Mouse (Mus musculus): ENCODE results near the gene Odf3l2. TPM values are rescaled to one million over a fixed set of nuclear protein-coding genes. Genes with fewer than 3 reads are reported as not detected.

The Odf3l2 gene
- total RNA-seq, 2 experiments from 2014 or later = not detected

GRCm38 (mm10) chr10:79671396-79672087, 26.0 kb upstream of the Odf3l2 start:
- no peak for DNase-seq
- intact Hi-C loops (cut with DNase I) = no loop called here

DNA sequence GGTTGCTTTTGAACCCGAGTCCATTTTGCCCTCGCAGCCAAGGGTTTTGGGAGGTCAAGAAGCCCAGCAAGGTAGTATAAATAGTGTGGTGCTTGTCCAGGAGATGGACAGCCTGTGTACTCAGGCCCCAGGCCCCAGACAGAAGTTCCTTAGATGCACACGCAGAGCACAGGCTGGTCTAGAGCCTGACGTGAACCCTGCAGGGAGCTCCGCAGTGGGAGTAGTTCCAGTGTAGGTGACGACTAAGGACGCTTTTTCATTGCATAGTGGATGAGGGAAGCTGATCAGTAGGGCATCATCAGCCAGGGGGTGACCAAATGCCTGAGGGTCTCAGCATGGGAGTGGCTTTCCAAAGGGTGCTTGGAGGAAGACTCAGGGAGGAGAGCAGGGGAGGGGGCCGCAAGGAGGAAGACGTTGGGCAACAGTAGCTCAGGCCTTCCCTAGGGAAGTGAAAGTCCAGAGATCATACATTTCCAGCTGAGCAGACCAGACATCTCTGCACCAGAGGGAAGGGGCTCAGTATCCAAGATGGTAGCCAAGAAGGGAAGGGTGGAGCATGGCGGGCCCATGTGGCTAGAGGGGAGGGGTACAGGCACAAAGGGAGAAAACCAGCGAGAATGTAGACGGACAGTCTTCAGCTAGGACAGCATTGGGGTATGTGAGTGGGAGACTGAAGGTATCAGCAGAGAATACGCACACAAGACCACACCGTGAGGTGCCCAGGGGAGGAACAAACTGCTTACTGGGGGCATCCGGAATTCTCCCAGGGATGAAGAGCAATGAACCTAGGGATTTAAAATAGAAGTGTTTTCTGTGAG, 24.7 kb upstream of the Odf3l2 start:
- DNase-seq = no peak
- intact Hi-C loops (cut with DNase I) = no loop called here

- intact Hi-C loops (cut with DNase I) = no loop called here
- DNase-seq = peak; percentile 75 to 80
These were observed 24.1 kb upstream of the Odf3l2 start for GRCm38 (mm10) chr10:79669576-79670057.

GRCm38 (mm10) chr10:79668771-79669575, 23.4 kb upstream of the Odf3l2 start, which contains the start of gene Tpgs1:
Gene Tpgs1 (plus strand): TSS chr10:79669369.
- intact Hi-C loops (cut with DNase I) = loop anchor here (1.0 kb wide), 1 partner anchor 74 kb away; no protein-coding TSS in a partner anchor
- peak; percentile 88 to 92 for DNase-seq

DNA sequence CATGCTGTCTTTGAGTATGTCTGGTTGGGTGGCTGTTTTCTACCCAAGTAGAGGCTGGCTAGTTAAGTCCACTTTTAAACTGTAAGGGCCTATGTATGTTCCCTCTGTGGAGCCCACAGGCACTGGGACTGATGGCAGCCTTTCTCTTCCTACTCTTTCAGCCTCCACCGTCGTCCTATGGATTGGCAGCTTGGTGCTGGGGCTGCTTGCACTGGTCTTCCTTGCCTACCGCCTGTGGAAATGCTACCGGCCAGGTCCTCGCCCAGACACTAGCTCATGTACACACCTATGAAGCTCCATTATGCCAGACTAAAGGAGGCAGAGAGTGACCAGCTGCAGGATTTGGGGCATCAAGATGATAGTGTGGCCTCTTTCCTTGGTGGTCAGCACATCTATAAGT, 22.5 kb upstream of the Odf3l2 start:
- intact Hi-C loops (cut with DNase I) = loop anchor here (1.0 kb wide), 1 partner anchor 73 kb away; no protein-coding TSS in a partner anchor
- no peak for DNase-seq

DNA sequence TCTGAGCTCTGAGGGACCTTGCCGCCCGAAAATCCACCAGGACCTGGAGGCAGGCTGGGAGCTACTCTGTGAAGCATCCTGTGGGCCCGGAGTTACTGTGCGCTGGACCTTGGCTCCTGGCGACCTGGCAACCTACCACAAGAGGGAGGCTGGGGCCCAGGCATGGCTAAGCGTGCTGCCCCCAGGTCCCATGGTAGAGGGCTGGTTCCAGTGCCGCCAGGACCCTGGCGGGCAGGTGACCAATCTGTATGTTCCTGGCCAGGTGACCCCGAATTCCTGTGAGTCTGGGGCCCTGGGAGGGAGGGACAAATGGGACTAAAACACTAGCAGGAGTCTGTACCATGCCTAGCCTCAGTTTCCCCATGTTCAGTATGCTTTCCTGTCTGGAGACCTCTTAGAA, 21.0 kb upstream of the Odf3l2 start:
- DNase-seq = no peak
- intact Hi-C loops (cut with DNase I) = no loop called here

DNA sequence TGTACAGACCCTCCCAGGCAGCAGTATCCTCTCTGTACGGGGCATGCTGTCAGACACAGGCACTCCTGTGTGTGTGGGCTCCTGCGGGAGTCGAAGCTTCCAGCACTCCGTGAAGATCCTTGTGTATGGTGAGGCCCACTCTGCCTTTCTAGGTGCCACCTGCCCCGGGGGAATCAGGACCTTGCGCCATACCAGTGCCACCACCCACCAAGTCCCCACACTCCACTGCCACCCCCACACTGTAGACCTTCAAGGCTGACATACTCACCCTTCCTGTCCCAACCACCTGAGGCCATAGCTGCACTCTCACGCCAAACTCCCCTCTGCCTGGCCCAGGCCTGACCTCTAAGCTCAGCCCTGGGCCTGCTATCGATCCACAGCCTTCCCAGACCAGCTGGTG, 19.5 kb upstream of the Odf3l2 start:
- no peak for DNase-seq
- intact Hi-C loops (cut with DNase I) = no loop called here

GRCm38 (mm10) chr10:79664131-79664665, 18.7 kb upstream of the Odf3l2 start, which contains the start of gene Madcam1:
Gene Madcam1 (plus strand): TSS chr10:79664559.
- intact Hi-C loops (cut with DNase I) = no loop called here
- peak; percentile 71 to 79 for DNase-seq

- no peak for DNase-seq
- intact Hi-C loops (cut with DNase I) = no loop called here
These were observed 16.3 kb upstream of the Odf3l2 start for GRCm38 (mm10) chr10:79661861-79662260.

DNA sequence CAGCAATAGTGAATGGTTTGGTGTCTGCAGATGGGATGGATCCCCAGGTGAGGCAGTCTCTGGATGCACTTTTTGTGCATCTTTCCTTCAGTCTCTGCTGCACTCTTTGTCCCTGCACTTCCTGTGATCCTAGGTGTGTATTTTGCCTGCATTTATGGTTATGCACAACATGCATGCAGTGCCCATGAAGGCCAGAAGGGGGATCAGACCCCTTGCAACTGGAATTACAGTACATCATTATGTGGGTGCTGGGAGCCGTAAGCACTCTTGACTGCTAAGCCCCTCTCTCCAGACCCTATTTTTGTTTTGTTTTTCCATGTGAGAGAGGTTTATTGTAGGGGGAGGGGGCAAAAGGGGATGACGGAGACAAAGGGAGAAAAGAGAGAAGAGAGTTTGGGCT, 14.8 kb upstream of the Odf3l2 start:
- intact Hi-C loops (cut with DNase I) = no loop called here

DNA sequence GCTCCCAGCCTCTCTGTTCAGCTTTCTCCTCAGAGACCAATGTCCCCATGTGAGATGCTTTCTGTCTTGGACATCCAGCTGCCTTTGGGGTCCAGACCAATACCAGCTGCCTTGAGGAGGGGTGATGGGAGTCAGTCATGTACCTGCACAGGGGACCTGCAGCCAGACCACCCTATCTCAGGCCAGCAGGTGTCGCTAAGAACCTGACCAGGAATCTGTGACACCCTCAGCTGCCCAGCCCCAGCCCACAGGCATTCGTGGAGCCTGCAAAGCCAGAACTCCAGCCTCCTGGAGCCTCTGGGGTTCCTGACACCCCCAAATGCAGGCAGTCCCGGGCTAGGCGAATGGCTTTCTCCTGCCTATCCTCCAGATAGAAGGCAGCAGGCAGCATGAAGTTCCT, 13.3 kb upstream of the Odf3l2 start:
- no peak for DNase-seq
- intact Hi-C loops (cut with DNase I) = no loop called here

More for the DNA sequence above, 14.8 kb upstream of the Odf3l2 start:
- DNase-seq = no peak

GRCm38 (mm10) chr10:79654946-79655395, 9.4 kb upstream of the Odf3l2 start:
- intact Hi-C loops (cut with DNase I) = no loop called here
- DNase-seq = no peak

- DNase-seq = peak in 1 of 2 experiments; percentile 30
- intact Hi-C loops (cut with DNase I) = no loop called here
These were observed 7.3 kb upstream of the Odf3l2 start for GRCm38 (mm10) chr10:79652789-79653188.

DNA sequence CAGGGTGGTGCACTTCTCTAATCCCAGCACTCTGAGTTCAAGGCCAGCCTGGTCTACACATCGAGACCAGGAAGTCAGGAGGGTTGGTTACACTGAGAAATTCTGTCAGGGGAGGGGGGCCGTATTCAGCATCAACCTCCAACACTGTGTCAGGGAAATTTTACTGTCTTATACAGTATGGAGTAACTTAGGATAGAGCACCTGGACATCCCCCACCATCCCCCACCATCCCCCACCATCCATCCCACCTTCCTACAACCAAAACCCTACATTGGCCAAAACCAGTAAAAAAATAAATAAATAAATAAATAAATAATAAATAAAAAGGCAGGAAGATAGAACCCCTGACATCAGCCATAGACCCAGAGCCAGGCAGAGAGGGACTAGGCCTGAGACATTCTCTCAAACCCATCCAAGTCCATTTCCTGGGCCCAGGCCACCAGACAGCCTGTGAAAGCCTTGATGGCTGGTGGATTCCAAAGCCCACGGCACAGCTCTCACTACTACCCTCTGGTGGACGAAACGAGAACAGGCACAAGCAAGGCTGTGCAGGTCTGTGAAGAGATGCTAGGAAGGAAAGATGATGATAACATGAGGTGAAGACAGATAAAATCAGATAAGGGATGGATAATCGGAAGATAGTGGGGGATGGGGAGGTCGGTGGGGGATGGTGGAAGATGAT, 3.7 kb upstream of the Odf3l2 start:
- DNase-seq = peak; percentile 75 to 86
- intact Hi-C loops (cut with DNase I) = loop anchor here (1.0 kb wide), 1 partner anchor 54 kb away; no protein-coding TSS in a partner anchor

- intact Hi-C loops (cut with DNase I) = no loop called here
- DNase-seq = peak; percentile 48 to 60
These were observed 6.9 kb downstream of the Odf3l2 start for GRCm38 (mm10) chr10:79638486-79639204.

DNA sequence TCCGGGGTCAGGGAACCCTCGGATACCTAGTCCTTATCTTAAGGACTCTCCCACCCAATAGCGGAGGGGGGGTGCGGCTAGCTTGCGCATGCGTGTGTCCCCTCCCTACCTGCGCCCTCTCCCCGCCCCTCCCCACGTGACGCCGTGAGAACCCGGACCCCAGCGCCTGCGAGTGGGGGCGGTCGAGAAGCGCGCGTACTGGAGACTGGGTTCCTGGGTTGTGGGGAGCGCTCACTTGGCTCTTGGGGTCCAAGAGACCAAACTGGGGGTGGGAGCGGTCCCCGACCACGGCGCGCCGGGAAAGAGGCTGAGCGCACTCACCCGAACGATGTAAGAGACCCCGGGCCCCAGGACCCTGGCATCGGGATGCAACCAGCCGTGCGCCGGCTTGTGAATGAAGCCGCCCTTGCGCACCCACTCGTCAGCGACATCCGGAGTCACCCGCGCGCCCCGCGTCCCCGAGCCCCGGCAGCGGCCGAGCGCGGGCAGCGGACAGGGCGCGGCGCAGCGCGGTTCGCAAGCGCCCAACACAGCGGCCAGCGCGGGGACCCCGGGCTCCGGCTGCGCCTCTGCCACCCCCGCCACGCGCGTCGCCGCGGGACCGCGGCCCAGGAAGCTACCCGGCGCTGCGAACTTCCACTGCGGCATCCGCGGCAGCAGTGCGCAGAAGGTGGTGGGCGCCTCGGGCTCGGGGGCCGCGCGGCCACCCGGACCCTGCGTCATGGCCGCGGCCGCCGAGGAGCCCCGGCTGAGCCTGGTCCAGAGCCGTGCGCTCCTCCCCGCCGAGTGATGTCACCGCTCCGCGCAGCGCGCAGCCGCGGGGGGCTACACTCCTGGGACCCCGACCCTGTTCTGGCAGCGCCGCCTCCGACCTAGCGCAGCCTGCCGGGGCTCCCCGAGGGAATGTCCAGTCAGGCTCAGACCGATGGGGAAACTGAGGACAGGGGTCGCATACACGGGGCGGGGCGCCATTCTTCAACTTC, 8.1 kb downstream of the Odf3l2 start, which contains the start of gene Shc2:
Gene Shc2 (minus strand): TSS at position 791 of the 983 bp plus-strand sequence.
- peak; percentile 42 to 53 for DNase-seq
- intact Hi-C loops (cut with DNase I) = no loop called here

GRCm38 (mm10) chr10:79636287-79636686, 9.3 kb downstream of the Odf3l2 start:
- DNase-seq = no peak
- intact Hi-C loops (cut with DNase I) = no loop called here

Data from heart, postnatal 14 days (tissue).